Mouse (Mus musculus) neural tube, embryonic 11.5 days (tissue): Measurements from ENCODE around the gene Asf1b. TPM values are rescaled to one million over a fixed set of nuclear protein-coding genes. Genes with fewer than 3 reads are reported as not detected.

Experiments
- ATAC-seq: fragments of 200-750 bp; cut with Nextera tagmentation; 2 replicates; pipeline ENCODE4 v1.8.0; 2017; ENCODE audit warnings: moderate number of reproducible peaks, mild to moderate bottlenecking, moderate TSS enrichment, moderate library complexity; ENCODE audit not compliant: insufficient read depth, low FRiP score, low TSS enrichment
- DNase-seq: peaks from one replicate; pipeline ENCODE4 v3.0.0-alpha.2; 2015; ENCODE audit warnings: low spot score
- H3K27ac ChIP-seq: fragments of 300-500 bp; sonication (generic); 2 replicates; pipeline ENCODE4 v1.5.1; 2014; ENCODE audit warnings: low read depth, mild to moderate bottlenecking, low read length
- H3K27me3 ChIP-seq: fragments of 300-500 bp; sonication (generic); 2 replicates; pipeline ENCODE4 v1.6.1; 2014; ENCODE audit warnings: mild to moderate bottlenecking, low read length, mixed read lengths; ENCODE audit not compliant: control insufficient read depth, insufficient read depth
- H3K36me3 ChIP-seq: fragments of 300-500 bp; sonication (generic); 2 replicates; pipeline ENCODE4 v1.6.1; 2014; ENCODE audit warnings: mild to moderate bottlenecking, low read length, moderate library complexity, mixed read lengths; ENCODE audit not compliant: control insufficient read depth, insufficient read depth
- H3K4me1 ChIP-seq: fragments of 300-500 bp; sonication (generic); 2 replicates; pipeline ENCODE4 v1.6.1; 2014; ENCODE audit warnings: low read length, mixed read lengths; ENCODE audit not compliant: control insufficient read depth, insufficient read depth
- H3K4me2 ChIP-seq: fragments of 300-500 bp; sonication (generic); 2 replicates; pipeline ENCODE4 v1.6.1; 2014; ENCODE audit warnings: low read depth, mild to moderate bottlenecking, moderate library complexity
- H3K4me3 ChIP-seq: fragments of 300-500 bp; sonication (generic); 2 replicates; pipeline ENCODE4 v1.5.1; 2014; ENCODE audit warnings: low read depth, low read length
- H3K9ac ChIP-seq: fragments of 300-500 bp; sonication (generic); 2 replicates; pipeline ENCODE4 v1.6.1; 2014; ENCODE audit warnings: mild to moderate bottlenecking, low read length
- H3K9me3 ChIP-seq: fragments of 300-500 bp; sonication (generic); 2 replicates; pipeline ENCODE4 v1.6.1; 2016; ENCODE audit warnings: low read length; ENCODE audit not compliant: control insufficient read depth
- WGBS: fragments of 180-500 bp; shearing (Covaris S2); extraction: QIAGEN DNeasy Blood & Tissue Kit; methylation state at CpG from one replicate; pipeline ENCODE4 v1.1.7; 2014; 5-methylcytosine and 5-hydroxymethylcytosine counted together
- microRNA counts: library from miRNA; unstranded; fragments of <30 nt; microRNA quantifications from one replicate; lab custom pipeline; 2015
- microRNA-seq: library from miRNA; unstranded; fragments of <30 nt; microRNA quantifications from one replicate; pipeline ENCODE4, GENCODE M21; 2016
- polyA plus RNA-seq: library from polyadenylated mRNA; unstranded; fragments of >200 nt; fragmentation: Nextera tagmentation; extraction: Ambion mirVana; gene quantifications from 2 replicates; pipeline ENCODE4 v1.2.1, GENCODE M21; 2014

Gene Asf1b
- polyA plus RNA-seq, 1 experiment from 2014 or later, result 84.2 TPM

GRCm38 (mm10) chr8:84011705-84012498 lies 56.6 kb downstream of the Asf1b start, which contains the start of gene 2210011C24Rik:
TSS of gene 2210011C24Rik (minus strand) at chr8:84012171.
- Histone ChIP-seq H3K36me3 (no peaks in the 10 kb centered on the region), H3K27ac (no peak within 1 kb of the TSS), H3K9ac (peak within 1 kb of the TSS; percentile 50), H3K4me2 (peak within 1 kb of the TSS; percentile 97), H3K27me3 (peaks cover 37% of the 10 kb centered on the region), H3K4me3 (peak within 1 kb of the TSS; percentile 39), H3K4me1 (peaks cover 18% of the 10 kb centered on the region), H3K9me3 (no peaks in the 10 kb centered on the region)
- ATAC-seq (0 out of 2 replicates have a peak, but pooled peaks have one; percentile 14), DNase-seq (no peak)
- 1% methylated on average over 42 of the region's 45 CpGs for WGBS

- H3K4me2 ChIP-seq, result peak overlapping the region; percentile 97
- no peaks in the 10 kb centered on the region for H3K9me3 ChIP-seq
- H3K27ac ChIP-seq, result no peak overlapping the region
- no peak for DNase-seq
- peak overlapping the region; percentile 50 for H3K9ac ChIP-seq
- H3K4me3 ChIP-seq, result peak overlapping the region; percentile 39
- 7% methylated on average over 35 of the region's 35 CpGs for WGBS
- H3K27me3 ChIP-seq, result peaks cover 37% of the 10 kb centered on the region
- peaks cover 18% of the 10 kb centered on the region for H3K4me1 ChIP-seq
- H3K36me3 ChIP-seq, result no peaks in the 10 kb centered on the region
- no peak for ATAC-seq
Measured at GRCm38 (mm10) chr8:84012499-84013165, 57.3 kb downstream of the Asf1b start.

GRCm38 (mm10) chr8:84015833-84016232 lies 60.5 kb downstream of the Asf1b start:
- Histone ChIP-seq H3K4me1 (peaks cover 17% of the 10 kb centered on the region), H3K4me3 (no peak overlapping the region), H3K4me2 (no peak overlapping the region), H3K9me3 (no peaks in the 10 kb centered on the region), H3K36me3 (no peaks in the 10 kb centered on the region), H3K27me3 (peaks cover 28% of the 10 kb centered on the region), H3K9ac (no peak overlapping the region), H3K27ac (no peak overlapping the region)
- no peak for DNase-seq
- 93% methylated on average over 5 of the region's 5 CpGs for WGBS
- ATAC-seq, result no peak

- no peaks in the 10 kb centered on the region for H3K36me3 ChIP-seq
- 0 out of 2 replicates have a peak, but pooled peaks cover 6% of the 10 kb centered on the region for H3K27me3 ChIP-seq
- no peak overlapping the region for H3K4me3 ChIP-seq
- H3K9ac ChIP-seq, result no peak overlapping the region
- no peaks in the 10 kb centered on the region for H3K9me3 ChIP-seq
- no peak for ATAC-seq
- H3K4me1 ChIP-seq, result peaks cover 3% of the 10 kb centered on the region; the same call in 1 of the 2 replicates
- DNase-seq, result no peak
- no peak overlapping the region for H3K4me2 ChIP-seq
- 82% methylated on average over 9 of the region's 9 CpGs for whole genome bisulfite sequencing
- no peak overlapping the region for H3K27ac ChIP-seq
Measured at GRCm38 (mm10) chr8:84019738-84020137, 64.4 kb downstream of the Asf1b start.

MicroRNAs encoded within 50 kb of the gene (microRNA counts, 519-probe panel; counts per million panel counts)
- 171 counts per million, percentile 57 among the panel's probes with 10 or more counts for microRNA mmu-miR-1199 (lab: Ali Mortazavi, UCI)

Small RNA genes lying within 50 kb of the gene (microRNA-seq; reads per million reads assigned to microRNA genes)
- not detected for gene Gm44330
- not detected for gene Gm44450
- not detected for gene Mir1199
- 1.8 reads per million for gene Mir8111

Other genes starting within 250 kb of the Asf1b start
- 214 and 223 TPM in 2 replicates for gene Ddx39, start 240.3 kb upstream of the Asf1b start, polyA plus RNA-seq
- 16.3 and 18.0 TPM in 2 replicates for gene Adgre5, start 214.2 kb upstream of the Asf1b start, polyA plus RNA-seq
- gene Adgrl1, start 55.4 kb upstream of the Asf1b start, polyA plus RNA-seq, result 20.6 and 21.6 TPM in 2 replicates
- 0.44 and 0.57 TPM in 2 replicates for gene Gm10644, start 302 bp upstream of the Asf1b start, polyA plus RNA-seq
- 154 and 171 TPM in 2 replicates for gene Prkaca, start 17.5 kb downstream of the Asf1b start, polyA plus RNA-seq
- gene Samd1, start 42.2 kb downstream of the Asf1b start, polyA plus RNA-seq, result 14.4 and 16.5 TPM in 2 replicates
- 0.70 and 0.77 TPM in 2 replicates for gene 1700067K01Rik, start 46.0 kb downstream of the Asf1b start, polyA plus RNA-seq
- not detected in 2 replicates for gene 2210011C24Rik, start 56.7 kb downstream of the Asf1b start, polyA plus RNA-seq
- gene Palm3, start 66.0 kb downstream of the Asf1b start, polyA plus RNA-seq, result 4.4 TPM in 2 replicates
- gene Il27ra, start 87.1 kb downstream of the Asf1b start, polyA plus RNA-seq, result 0.12 and 0.13 TPM in 2 replicates
- gene Rln3, start 89.5 kb downstream of the Asf1b start, polyA plus RNA-seq, result not detected in 2 replicates
- gene Gm10643, start 109.6 kb downstream of the Asf1b start, polyA plus RNA-seq, result 1.8 and 2.6 TPM in 2 replicates
- 9.6 TPM in 2 replicates for gene Rfx1, start 111.3 kb downstream of the Asf1b start, polyA plus RNA-seq
- 17.0 and 17.1 TPM in 2 replicates for gene Dcaf15, start 149.3 kb downstream of the Asf1b start, polyA plus RNA-seq
- 0.27 TPM in 1 of 2 replicates, not detected in the other for gene Podnl1, start 170.5 kb downstream of the Asf1b start, polyA plus RNA-seq
- 11.2 and 12.4 TPM in 2 replicates for gene Cc2d1a, start 192.4 kb downstream of the Asf1b start, polyA plus RNA-seq
- gene 4930432K21Rik, start 192.5 kb downstream of the Asf1b start, polyA plus RNA-seq, result 1.0 and 1.3 TPM in 2 replicates
- 6.2 TPM in 2 replicates for gene Nanos3, start 229.7 kb downstream of the Asf1b start, polyA plus RNA-seq